Mouse (Mus musculus): ENCODE measurements around the gene Fggy. TPM values are rescaled to one million over a fixed set of nuclear protein-coding genes. Genes with fewer than 3 reads are reported as not detected.

Gene Fggy
- polyA plus RNA-seq, 1 experiment from 2014 or later, result 8.1 TPM

DNA sequence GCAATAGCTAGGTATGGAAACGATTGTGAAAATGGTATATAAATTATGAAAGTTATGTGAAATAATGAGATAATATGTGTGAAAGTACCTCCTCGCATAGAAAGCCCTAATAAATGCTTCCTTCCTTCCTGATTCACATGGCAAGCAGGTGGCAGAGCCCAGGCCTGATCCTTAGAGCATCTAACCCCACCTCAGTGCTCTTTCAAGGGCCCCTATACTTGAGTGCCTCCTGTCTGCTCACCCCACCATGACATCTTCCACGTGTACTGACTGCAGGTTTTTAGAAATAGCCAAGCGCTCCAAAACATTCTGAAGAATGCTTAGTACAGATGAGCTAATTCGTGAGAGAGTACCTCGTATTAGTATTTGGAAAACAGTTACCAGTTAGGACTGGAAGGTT, 311.0 kb downstream of the Fggy start:
- H3K4me3 ChIP-seq, result no peak overlapping the region
- no peaks in the 10 kb centered on the region for H3K27me3 ChIP-seq
- H3K4me1 ChIP-seq, result peaks cover 5% of the 10 kb centered on the region; the same call in 1 of the 2 replicates
- H3K36me3 ChIP-seq, result no peaks in the 10 kb centered on the region
- no peak for ATAC-seq (ENCODE audit: borderline replicate concordance, extremely low read depth, low FRiP score, low TSS enrichment)
- 67% methylated on average over 6 of the region's 6 CpGs for WGBS
- H3K4me2 ChIP-seq, result no peak overlapping the region
- no peak overlapping the region for H3K9ac ChIP-seq
- H3K27ac ChIP-seq, result no peak overlapping the region
- H3K9me3 ChIP-seq, result no peaks in the 10 kb centered on the region

DNA sequence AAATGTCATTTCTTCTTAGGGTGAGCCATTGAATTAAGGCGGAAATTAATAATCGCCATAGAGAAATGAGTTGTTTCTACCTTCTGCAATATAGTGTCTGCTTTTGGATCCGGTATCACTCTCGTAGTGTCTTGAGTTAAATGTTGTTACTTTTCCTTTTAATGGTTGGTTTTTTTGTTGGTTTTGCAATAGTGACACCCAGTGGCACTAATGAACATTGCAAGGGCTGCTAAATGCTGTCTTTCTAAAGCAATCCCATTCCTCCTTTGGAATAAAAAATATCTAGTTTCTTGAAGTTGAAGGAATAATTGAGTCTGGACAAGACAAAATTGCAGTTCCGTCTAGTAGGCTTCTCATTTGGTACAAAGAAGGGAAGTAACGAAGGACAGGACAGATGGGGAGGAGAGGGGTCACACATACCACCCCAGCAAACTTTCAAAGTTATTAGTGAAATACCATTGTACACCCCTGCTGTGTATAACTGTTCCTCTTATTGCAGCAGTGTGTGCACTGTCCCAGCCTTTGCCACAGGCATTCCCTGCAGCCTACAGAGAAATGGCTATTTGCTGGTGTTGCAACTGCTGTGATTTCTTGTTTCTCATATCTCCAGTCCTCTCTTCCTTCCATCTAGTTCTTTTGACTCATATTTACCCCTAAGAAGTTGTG, 314.0 kb downstream of the Fggy start:
- Histone ChIP-seq H3K36me3 (no peaks in the 10 kb centered on the region), H3K4me2 (no peak overlapping the region), H3K9me3 (no peaks in the 10 kb centered on the region), H3K4me3 (no peak overlapping the region), H3K27ac (0 out of 2 replicates have a peak overlapping the region, but pooled peaks have one; percentile 30), H3K27me3 (no peaks in the 10 kb centered on the region), H3K9ac (no peak overlapping the region), H3K4me1 (peaks cover 2% of the 10 kb centered on the region)
- ATAC-seq (ENCODE audit: borderline replicate concordance, extremely low read depth, low FRiP score, low TSS enrichment), result 0 out of 2 replicates have a peak, but pooled peaks have one; percentile 33
- 26% methylated on average over 6 of the region's 6 CpGs for WGBS

DNA sequence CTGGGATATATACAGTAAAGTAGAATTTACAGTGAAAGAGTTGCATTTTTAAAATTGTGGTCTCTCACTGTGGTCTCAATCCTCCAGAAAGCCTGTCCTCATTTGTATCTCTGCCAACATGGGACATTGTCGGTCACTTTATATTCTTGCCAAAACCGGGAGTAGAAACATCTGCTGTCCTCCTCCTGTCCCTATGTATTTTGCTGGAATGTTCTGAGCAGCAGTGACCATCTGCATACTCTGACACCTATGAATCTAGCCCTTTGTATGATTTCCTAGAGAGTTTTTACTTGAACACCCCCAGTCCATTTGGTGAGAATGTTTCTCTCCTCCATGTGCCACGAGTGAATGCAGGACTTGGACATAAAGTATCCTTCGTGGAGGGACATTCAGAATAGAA, 318.6 kb downstream of the Fggy start:
- Histone ChIP-seq H3K4me3 (no peak overlapping the region), H3K36me3 (no peaks in the 10 kb centered on the region), H3K27ac (peak overlapping the region; percentile 58), H3K4me1 (peaks cover 13% of the 10 kb centered on the region), H3K9ac (no peak overlapping the region), H3K9me3 (no peaks in the 10 kb centered on the region), H3K4me2 (no peak overlapping the region), H3K27me3 (no peaks in the 10 kb centered on the region)
- WGBS, result 52% methylated on average over 4 of the region's 4 CpGs
- peak; percentile 62; the same call in 1 of the 2 replicates for ATAC-seq (ENCODE audit: borderline replicate concordance, extremely low read depth, low FRiP score, low TSS enrichment)

DNA sequence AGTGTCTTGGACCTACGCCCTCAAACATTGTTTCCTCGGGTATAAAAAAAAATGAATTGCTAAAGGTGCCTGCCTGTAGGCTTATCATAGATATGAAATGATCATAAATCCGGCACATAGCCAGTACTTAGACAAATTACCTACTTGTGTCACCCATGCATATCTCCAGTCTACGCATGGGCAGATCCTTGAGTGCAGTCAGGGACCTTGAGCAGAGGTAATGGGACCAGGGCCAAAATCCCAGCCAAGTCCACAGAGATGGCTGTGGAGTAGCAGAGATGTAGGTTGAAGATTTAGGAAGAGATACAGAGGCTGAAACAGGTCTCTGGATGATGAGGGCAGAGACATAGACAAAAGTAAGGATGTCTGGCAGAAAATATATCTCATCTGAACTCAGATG, 320.1 kb downstream of the Fggy start:
- ATAC-seq (ENCODE audit: borderline replicate concordance, extremely low read depth, low FRiP score, low TSS enrichment), result no peak
- H3K27ac ChIP-seq, result 0 out of 2 replicates have a peak overlapping the region, but pooled peaks have one; percentile 24
- 58% methylated on average over 4 of the region's 4 CpGs for WGBS

DNA sequence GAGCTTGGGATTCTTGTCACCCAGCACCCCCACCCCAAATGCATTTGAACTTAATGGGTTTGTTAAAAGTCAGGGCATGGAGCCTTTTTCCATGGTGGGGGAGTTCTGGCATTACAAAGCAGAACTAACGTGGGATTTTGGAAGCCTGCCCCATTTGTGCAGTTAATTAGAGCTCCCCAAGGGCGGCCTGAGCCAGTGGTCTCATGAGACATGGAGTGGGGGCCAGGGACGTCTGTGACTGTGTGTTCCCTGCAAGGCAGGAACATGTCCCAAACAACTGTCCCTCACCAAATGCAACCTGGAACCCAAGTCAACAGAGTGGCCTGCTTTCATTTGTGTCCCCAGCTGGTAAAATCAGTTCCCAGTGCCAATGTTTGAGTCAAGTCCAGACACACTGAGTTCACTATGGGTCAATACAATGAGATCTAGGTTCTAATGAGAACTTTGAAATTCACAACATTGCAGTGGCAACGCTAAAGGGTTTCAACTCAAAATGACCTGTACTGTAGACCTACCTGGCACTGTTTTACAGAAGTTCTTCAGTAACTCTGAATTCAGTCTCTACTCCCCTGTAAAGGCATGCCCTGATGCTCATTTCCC, 324.5 kb downstream of the Fggy start:
- H3K9ac ChIP-seq, result no peak overlapping the region
- 59% methylated on average over 4 of the region's 4 CpGs for WGBS
- H3K4me1 ChIP-seq, result peaks cover 6% of the 10 kb centered on the region; the same call in 1 of the 2 replicates
- H3K4me2 ChIP-seq, result no peak overlapping the region
- H3K9me3 ChIP-seq, result no peaks in the 10 kb centered on the region
- no peaks in the 10 kb centered on the region for H3K27me3 ChIP-seq
- no peak overlapping the region for H3K27ac ChIP-seq
- H3K4me3 ChIP-seq, result no peak overlapping the region
- no peak for ATAC-seq (ENCODE audit: borderline replicate concordance, extremely low read depth, low FRiP score, low TSS enrichment)
- H3K36me3 ChIP-seq, result no peaks in the 10 kb centered on the region

More for the DNA sequence above, 320.1 kb downstream of the Fggy start:
- no peaks in the 10 kb centered on the region for H3K27me3 ChIP-seq
- H3K4me3 ChIP-seq, result no peak overlapping the region
- no peak overlapping the region for H3K4me2 ChIP-seq
- peaks cover 13% of the 10 kb centered on the region for H3K4me1 ChIP-seq
- no peaks in the 10 kb centered on the region for H3K36me3 ChIP-seq
- no peak overlapping the region for H3K9ac ChIP-seq
- H3K9me3 ChIP-seq, result no peaks in the 10 kb centered on the region

DNA sequence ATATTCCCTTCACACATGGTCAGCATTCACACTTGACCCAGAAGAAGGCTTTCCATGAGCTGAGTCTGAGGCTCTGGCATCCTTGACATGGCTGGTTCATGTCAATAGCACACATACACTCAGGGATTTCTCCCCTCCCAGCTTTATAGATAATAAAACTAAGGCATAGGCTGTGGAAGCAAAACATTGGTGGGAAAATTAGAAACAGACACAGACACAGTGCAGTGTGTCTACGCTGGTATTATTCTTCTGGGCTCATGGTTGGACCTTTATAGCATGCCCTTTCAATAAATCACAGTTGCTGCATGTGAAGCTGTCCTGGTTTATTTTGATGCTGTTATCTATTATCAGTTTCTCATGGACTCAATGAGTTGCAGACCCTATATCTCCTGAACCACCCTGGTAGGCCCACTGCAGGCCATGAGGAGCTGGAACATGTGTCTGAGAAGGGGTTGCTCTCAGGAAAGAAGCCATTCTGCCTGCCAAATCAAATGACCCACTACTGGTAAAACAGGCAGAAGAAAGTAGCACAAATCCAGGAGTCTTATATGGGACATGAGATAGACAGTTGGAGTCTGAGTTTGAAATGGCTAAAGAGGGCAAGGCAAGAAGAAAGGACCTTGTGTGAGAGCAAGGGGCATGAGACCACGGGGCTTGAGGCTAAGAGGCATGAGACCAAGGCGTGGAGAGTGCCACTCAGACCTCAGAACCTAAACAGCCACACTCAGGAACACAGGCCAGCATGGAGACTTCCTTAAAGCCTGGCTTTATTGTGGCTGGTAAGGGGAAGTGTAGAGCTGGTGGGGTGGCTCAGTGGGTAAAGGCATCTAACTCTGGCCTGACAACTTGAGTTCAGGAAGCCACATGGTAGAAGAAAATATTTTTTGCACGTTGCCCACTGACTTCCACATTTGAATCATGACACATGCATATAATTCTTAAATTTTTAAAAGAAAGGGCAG, 327.2 kb downstream of the Fggy start:
- no peaks in the 10 kb centered on the region for H3K36me3 ChIP-seq
- 73% methylated on average over 4 of the region's 4 CpGs for WGBS
- no peaks in the 10 kb centered on the region for H3K4me1 ChIP-seq
- H3K9ac ChIP-seq, result no peak overlapping the region
- H3K27me3 ChIP-seq, result no peaks in the 10 kb centered on the region
- no peak overlapping the region for H3K4me2 ChIP-seq
- no peak for ATAC-seq (ENCODE audit: borderline replicate concordance, extremely low read depth, low FRiP score, low TSS enrichment)
- H3K27ac ChIP-seq, result no peak overlapping the region
- no peak overlapping the region for H3K4me3 ChIP-seq
- no peaks in the 10 kb centered on the region for H3K9me3 ChIP-seq

- Histone ChIP-seq H3K27ac (peak overlapping the region; percentile 64), H3K9me3 (no peaks in the 10 kb centered on the region), H3K27me3 (no peaks in the 10 kb centered on the region), H3K4me3 (no peak overlapping the region), H3K36me3 (no peaks in the 10 kb centered on the region), H3K4me2 (no peak overlapping the region), H3K9ac (no peak overlapping the region), H3K4me1 (peaks cover 49% of the 10 kb centered on the region)
- ATAC-seq (ENCODE audit: borderline replicate concordance, extremely low read depth, low FRiP score, low TSS enrichment), result peak; percentile 63; the same call in 1 of the 2 replicates
- 48% methylated on average over 2 of the region's 2 CpGs for WGBS
Measured at GRCm38 (mm10) chr4:95895199-95895754, 338.0 kb downstream of the Fggy start.

GRCm38 (mm10) chr4:95896571-95896970, 339.3 kb downstream of the Fggy start:
- no peaks in the 10 kb centered on the region for H3K9me3 ChIP-seq
- no peak overlapping the region for H3K4me3 ChIP-seq
- no peaks in the 10 kb centered on the region for H3K36me3 ChIP-seq
- H3K4me1 ChIP-seq, result peaks cover 53% of the 10 kb centered on the region
- H3K4me2 ChIP-seq, result no peak overlapping the region
- H3K9ac ChIP-seq, result no peak overlapping the region
- H3K27ac ChIP-seq, result peak overlapping the region; percentile 73
- 24% methylated on average over 5 of the region's 5 CpGs for WGBS
- no peaks in the 10 kb centered on the region for H3K27me3 ChIP-seq
- no peak for ATAC-seq (ENCODE audit: borderline replicate concordance, extremely low read depth, low FRiP score, low TSS enrichment)

GRCm38 (mm10) chr4:95897236-95897874, 340.0 kb downstream of the Fggy start:
- H3K4me3 ChIP-seq, result no peak overlapping the region
- no peaks in the 10 kb centered on the region for H3K27me3 ChIP-seq
- H3K9me3 ChIP-seq, result no peaks in the 10 kb centered on the region
- no peak overlapping the region for H3K4me2 ChIP-seq
- WGBS, result 49% methylated on average over 7 of the region's 7 CpGs
- no peak overlapping the region; the same call in 1 of the 2 replicates for H3K9ac ChIP-seq
- H3K36me3 ChIP-seq, result no peaks in the 10 kb centered on the region
- H3K4me1 ChIP-seq, result peaks cover 53% of the 10 kb centered on the region
- ATAC-seq (ENCODE audit: borderline replicate concordance, extremely low read depth, low FRiP score, low TSS enrichment), result peak; percentile 75; the same call in 1 of the 2 replicates
- H3K27ac ChIP-seq, result peak overlapping the region; percentile 73

GRCm38 (mm10) chr4:95898714-95899113, 341.4 kb downstream of the Fggy start:
- WGBS, result 27% methylated on average over 6 of the region's 6 CpGs
- no peak for ATAC-seq (ENCODE audit: borderline replicate concordance, extremely low read depth, low FRiP score, low TSS enrichment)
- Histone ChIP-seq H3K4me2 (no peak overlapping the region), H3K27ac (no peak overlapping the region), H3K4me1 (peaks cover 53% of the 10 kb centered on the region), H3K9ac (no peak overlapping the region), H3K9me3 (no peaks in the 10 kb centered on the region), H3K36me3 (no peaks in the 10 kb centered on the region), H3K4me3 (no peak overlapping the region), H3K27me3 (no peaks in the 10 kb centered on the region)

All from lung, embryonic 15.5 days (tissue).